Mouse (Mus musculus) MEL (cell line): ENCODE data around the gene Ccdc116. TPM values are rescaled to one million over a fixed set of nuclear protein-coding genes. Genes with fewer than 3 reads are reported as not detected.

Source experiments
- DNase-seq: peaks from one replicate; pipeline ENCODE4 v3.0.0; 2011; ENCODE audit warnings: low read depth, low spot score
- H3K27ac ChIP-seq: 2 replicates; pipeline ENCODE4 v1.5.1; 2012; ENCODE audit warnings: low read depth, mild to moderate bottlenecking, control low read depth, low read length, moderate library complexity; ENCODE audit not compliant: control insufficient read depth
- H3K27me3 ChIP-seq, 2 experiments: fragments of 150-350 bp in 1 of 2; sonication (generic) in 1 of 2; 2 replicates each; pipeline ENCODE4 v1.6.1; 2012; ENCODE audit warnings: low read length in 2 of 2, mild to moderate bottlenecking in 2 of 2, improper control_type of control experiment in 1 of 2, moderate library complexity in 1 of 2; ENCODE audit not compliant: insufficient read depth in 2 of 2, control insufficient read depth in 1 of 2
- H3K36me3 ChIP-seq, 2 experiments: 2 replicates each; pipeline ENCODE4 v1.6.1; 2012 to 2014; ENCODE audit warnings: low read length in 2 of 2, improper control_type of control experiment in 1 of 2, inconsistent platforms in 1 of 2, mild to moderate bottlenecking in 1 of 2; ENCODE audit not compliant: insufficient read depth in 2 of 2, control insufficient read depth in 1 of 2
- H3K4me1 ChIP-seq, 2 experiments: fragments of 150-350 bp in 1 of 2; sonication (generic) in 1 of 2; 2 replicates each; pipeline ENCODE4 v1.6.1; 2012; ENCODE audit warnings: low read length in 2 of 2, improper control_type of control experiment in 1 of 2, mild to moderate bottlenecking in 1 of 2; ENCODE audit not compliant: insufficient read depth in 2 of 2, control insufficient read depth in 1 of 2
- H3K4me3 ChIP-seq, 2 experiments: fragments of 150-350 bp in 1 of 2; sonication (generic) in 1 of 2; 2 replicates each; pipeline ENCODE4 v1.5.1; 2012; ENCODE audit warnings: low read depth in 2 of 2, low read length in 2 of 2, mild to moderate bottlenecking in 2 of 2, moderate library complexity in 2 of 2, control low read depth in 1 of 2, improper control_type of control experiment in 1 of 2; ENCODE audit not compliant: control insufficient read depth in 1 of 2, insufficient read depth in 1 of 2
- H3K79me2 ChIP-seq: 2 replicates; pipeline ENCODE4 v1.6.1; 2012; ENCODE audit warnings: mild to moderate bottlenecking, low read length, moderate library complexity; ENCODE audit not compliant: control insufficient read depth, poor library complexity, insufficient read depth
- H3K9ac ChIP-seq: 2 replicates; pipeline ENCODE4 v1.6.1; 2012; ENCODE audit warnings: low read depth, mild to moderate bottlenecking, control low read depth, low read length, moderate library complexity; ENCODE audit not compliant: control insufficient read depth, poor library complexity, severe bottlenecking
- H3K9me3 ChIP-seq: fragments of 150-350 bp; sonication (generic); replicated peaks from 2 replicates; pipeline ENCODE4 v1.6.1; 2012; ENCODE audit warnings: mild to moderate bottlenecking, low read length, improper control_type of control experiment, moderate library complexity; ENCODE audit not compliant: insufficient read depth
- BHLHE40 ChIP-seq: IDR thresholded peaks from 2 replicates; pipeline ENCODE4 v1.6.1; 2012; ENCODE audit warnings: low read depth, mild to moderate bottlenecking, inconsistent platforms, low read length, improper control_type of control experiment, borderline replicate concordance
- CHD1 ChIP-seq: IDR thresholded peaks from 2 replicates; pipeline ENCODE4 v1.6.1; 2012; ENCODE audit warnings: low read depth, mild to moderate bottlenecking, inconsistent platforms, low read length, improper control_type of control experiment
- CHD2 ChIP-seq: IDR thresholded peaks from 2 replicates; pipeline ENCODE4 v1.6.1; 2011; ENCODE audit warnings: low read length, improper control_type of control experiment
- CTCF ChIP-seq, 3 experiments: IDR thresholded peaks in 2 of 3; conservative IDR thresholded peaks in 1 of 3; 2 replicates each; pipeline ENCODE4 v1.5.1; 2011 to 2012; ENCODE audit warnings: low read length in 3 of 3, low read depth in 2 of 3, mild to moderate bottlenecking in 2 of 3, improper control_type of control experiment in 1 of 3, inconsistent platforms in 1 of 3, mixed read lengths in 1 of 3, moderate library complexity in 1 of 3; ENCODE audit not compliant: control insufficient read depth in 1 of 3, insufficient read depth in 1 of 3, poor library complexity in 1 of 3, severe bottlenecking in 1 of 3
- E2F4 ChIP-seq: IDR thresholded peaks from 2 replicates; pipeline ENCODE4 v1.6.1; 2011; ENCODE audit warnings: low read depth, low read length, improper control_type of control experiment, borderline replicate concordance
- ELF1 ChIP-seq: IDR thresholded peaks from 2 replicates; pipeline ENCODE4 v1.6.1; 2014; ENCODE audit warnings: low read depth, mild to moderate bottlenecking, inconsistent platforms, low read length, improper control_type of control experiment, moderate library complexity
- ETS1 ChIP-seq: IDR thresholded peaks from 2 replicates; pipeline ENCODE4 v1.6.1; 2012; ENCODE audit warnings: low read depth, mild to moderate bottlenecking, inconsistent platforms, low read length, improper control_type of control experiment, moderate library complexity
- GABPA ChIP-seq: IDR thresholded peaks from 2 replicates; pipeline ENCODE4 v1.6.1; 2012; ENCODE audit warnings: low read depth, mild to moderate bottlenecking, inconsistent platforms, low read length, improper control_type of control experiment, moderate library complexity
- GATA1 ChIP-seq: IDR thresholded peaks from 2 replicates; pipeline ENCODE4 v1.6.1; 2011; ENCODE audit warnings: low read depth, low read length, improper control_type of control experiment
- HCFC1 ChIP-seq: IDR thresholded peaks from 2 replicates; pipeline ENCODE4 v1.6.1; 2012; ENCODE audit warnings: low read depth, mild to moderate bottlenecking, inconsistent platforms, low read length, improper control_type of control experiment, moderate library complexity
- KAT2A ChIP-seq: conservative IDR thresholded peaks from 2 replicates; pipeline ENCODE4 v1.6.1; 2012; ENCODE audit warnings: low read depth, low read length, improper control_type of control experiment, inconsistent platforms
- MAX ChIP-seq: IDR thresholded peaks from 2 replicates; pipeline ENCODE4 v1.6.1; 2011; ENCODE audit warnings: low read length, improper control_type of control experiment
- MAZ ChIP-seq: IDR thresholded peaks from 2 replicates; pipeline ENCODE4 v1.6.1; 2012; ENCODE audit warnings: low read depth, mild to moderate bottlenecking, inconsistent platforms, low read length, improper control_type of control experiment
- MEF2A ChIP-seq: IDR thresholded peaks from 2 replicates; pipeline ENCODE4 v1.6.1; 2014; ENCODE audit warnings: low read depth, mild to moderate bottlenecking, inconsistent platforms, low read length, improper control_type of control experiment; ENCODE audit not compliant: poor library complexity, insufficient replicate concordance, severe bottlenecking; ENCODE audit errors: extremely low read depth
- MXI1 ChIP-seq: IDR thresholded peaks from 2 replicates; pipeline ENCODE4 v1.6.1; 2011; ENCODE audit warnings: mild to moderate bottlenecking, low read depth, low read length, improper control_type of control experiment
- MYB ChIP-seq: IDR thresholded peaks from 2 replicates; pipeline ENCODE4 v1.6.1; 2011; ENCODE audit warnings: mild to moderate bottlenecking, low read depth, low read length, improper control_type of control experiment
- MYC ChIP-seq: IDR thresholded peaks from 2 replicates; pipeline ENCODE4 v1.6.1; 2011; ENCODE audit warnings: low read depth, mild to moderate bottlenecking, low read length, improper control_type of control experiment, moderate library complexity
- NELFE ChIP-seq: IDR thresholded peaks from 2 replicates; pipeline ENCODE4 v1.6.1; 2011; ENCODE audit warnings: low read depth, low read length, improper control_type of control experiment
- NRF1 ChIP-seq: IDR thresholded peaks from 2 replicates; pipeline ENCODE4 v1.6.1; 2014; ENCODE audit warnings: low read depth, mild to moderate bottlenecking, inconsistent platforms, low read length, improper control_type of control experiment, moderate library complexity; ENCODE audit not compliant: poor library complexity, insufficient read depth, severe bottlenecking
- POLR2A ChIP-seq, 2 experiments: IDR thresholded peaks; 2 replicates each; pipeline ENCODE4 v1.6.1; 2011 to 2012; ENCODE audit warnings: low read length in 2 of 2, mild to moderate bottlenecking in 2 of 2, control low read depth in 1 of 2, improper control_type of control experiment in 1 of 2, low read depth in 1 of 2, moderate library complexity in 1 of 2; ENCODE audit not compliant: control insufficient read depth in 1 of 2, insufficient read depth in 1 of 2, poor library complexity in 1 of 2
- POLR2AphosphoS2 ChIP-seq: IDR thresholded peaks from 2 replicates; pipeline ENCODE4 v1.6.1; 2011; ENCODE audit warnings: low read length, improper control_type of control experiment
- POLR2AphosphoS5 ChIP-seq: IDR thresholded peaks from 2 replicates; pipeline ENCODE4 v1.6.1; 2012; ENCODE audit warnings: low read depth, borderline replicate concordance, mild to moderate bottlenecking, inconsistent platforms, low read length, moderate library complexity, mixed read lengths
- RAD21 ChIP-seq: IDR thresholded peaks from 2 replicates; pipeline ENCODE4 v1.6.1; 2011; ENCODE audit warnings: mild to moderate bottlenecking, low read depth, low read length, improper control_type of control experiment
- RCOR1 ChIP-seq: IDR thresholded peaks from 2 replicates; pipeline ENCODE4 v1.6.1; 2012; ENCODE audit warnings: low read depth, mild to moderate bottlenecking, inconsistent platforms, low read length, improper control_type of control experiment
- SIN3A ChIP-seq: IDR thresholded peaks from 2 replicates; pipeline ENCODE4 v1.6.1; 2012; ENCODE audit warnings: low read length, improper control_type of control experiment, inconsistent platforms
- SMC3 ChIP-seq: IDR thresholded peaks from 2 replicates; pipeline ENCODE4 v1.6.1; 2011; ENCODE audit warnings: low read depth, low read length, improper control_type of control experiment
- TAL1 ChIP-seq: IDR thresholded peaks from 2 replicates; pipeline ENCODE4 v1.6.1; 2012; ENCODE audit warnings: mild to moderate bottlenecking, inconsistent platforms, low read length, moderate library complexity, mixed read lengths
- TBP ChIP-seq: IDR thresholded peaks from 2 replicates; pipeline ENCODE4 v1.8.0; 2011; ENCODE audit warnings: low read depth, low read length, improper control_type of control experiment
- TCF12 ChIP-seq: IDR thresholded peaks from 2 replicates; pipeline ENCODE4 v1.6.1; 2014; ENCODE audit warnings: low read depth, mild to moderate bottlenecking, inconsistent platforms, low read length, improper control_type of control experiment, moderate library complexity
- UBTF ChIP-seq: IDR thresholded peaks from 2 replicates; pipeline ENCODE4 v1.6.1; 2012; ENCODE audit warnings: low read depth, mild to moderate bottlenecking, inconsistent platforms, low read length, improper control_type of control experiment, moderate library complexity, borderline replicate concordance; ENCODE audit not compliant: insufficient read depth
- USF1 ChIP-seq: IDR thresholded peaks from 2 replicates; pipeline ENCODE4 v1.6.1; 2014; ENCODE audit warnings: low read depth, mild to moderate bottlenecking, inconsistent platforms, low read length, improper control_type of control experiment, moderate library complexity
- USF2 ChIP-seq, 2 experiments: IDR thresholded peaks; 2 replicates each; pipeline ENCODE4 v1.6.1; 2011 to 2012; ENCODE audit warnings: improper control_type of control experiment in 2 of 2, low read length in 2 of 2, borderline replicate concordance in 1 of 2, inconsistent platforms in 1 of 2, low read depth in 1 of 2, mild to moderate bottlenecking in 1 of 2; ENCODE audit not compliant: insufficient read depth in 1 of 2
- ZC3H11A ChIP-seq: IDR thresholded peaks from 2 replicates; pipeline ENCODE4 v1.6.1; 2012; ENCODE audit warnings: low read depth, mild to moderate bottlenecking, inconsistent platforms, low read length, improper control_type of control experiment
- ZKSCAN1 ChIP-seq: IDR thresholded peaks from 2 replicates; pipeline ENCODE4 v1.6.1; 2012; ENCODE audit warnings: low read depth, mild to moderate bottlenecking, inconsistent platforms, low read length, improper control_type of control experiment, moderate library complexity
- ZNF384 ChIP-seq: IDR thresholded peaks from 2 replicates; pipeline ENCODE4 v1.6.1; 2012; ENCODE audit warnings: low read depth, mild to moderate bottlenecking, inconsistent platforms, low read length, improper control_type of control experiment
- polyA plus RNA-seq, 2 experiments: library from polyadenylated mRNA; stranded (reverse) in 1 of 2; unstranded in 1 of 2; fragments of >175 nt in 1 of 2; fragments of >200 nt in 1 of 2; gene quantifications; 2 replicates each; pipeline versions ENCODE4 v1.2.1 to v1.2.4; 2012; ENCODE audit warnings: low replicate concordance in 2 of 2, low read depth in 1 of 2; ENCODE audit not compliant: insufficient read length in 2 of 2, insufficient read depth in 1 of 2, missing spikeins in 1 of 2
- total RNA-seq: library from RNA; depleted of rRNA; stranded (reverse); fragments of 300-350 nt; gene quantifications from 2 replicates; pipeline ENCODE4 v1.2.3, GENCODE M21; 2012

Ccdc116 gene
- total and polyA plus RNA-seq, 3 experiments, result 4.9 to 7.9 TPM; not detected in 1

DNA sequence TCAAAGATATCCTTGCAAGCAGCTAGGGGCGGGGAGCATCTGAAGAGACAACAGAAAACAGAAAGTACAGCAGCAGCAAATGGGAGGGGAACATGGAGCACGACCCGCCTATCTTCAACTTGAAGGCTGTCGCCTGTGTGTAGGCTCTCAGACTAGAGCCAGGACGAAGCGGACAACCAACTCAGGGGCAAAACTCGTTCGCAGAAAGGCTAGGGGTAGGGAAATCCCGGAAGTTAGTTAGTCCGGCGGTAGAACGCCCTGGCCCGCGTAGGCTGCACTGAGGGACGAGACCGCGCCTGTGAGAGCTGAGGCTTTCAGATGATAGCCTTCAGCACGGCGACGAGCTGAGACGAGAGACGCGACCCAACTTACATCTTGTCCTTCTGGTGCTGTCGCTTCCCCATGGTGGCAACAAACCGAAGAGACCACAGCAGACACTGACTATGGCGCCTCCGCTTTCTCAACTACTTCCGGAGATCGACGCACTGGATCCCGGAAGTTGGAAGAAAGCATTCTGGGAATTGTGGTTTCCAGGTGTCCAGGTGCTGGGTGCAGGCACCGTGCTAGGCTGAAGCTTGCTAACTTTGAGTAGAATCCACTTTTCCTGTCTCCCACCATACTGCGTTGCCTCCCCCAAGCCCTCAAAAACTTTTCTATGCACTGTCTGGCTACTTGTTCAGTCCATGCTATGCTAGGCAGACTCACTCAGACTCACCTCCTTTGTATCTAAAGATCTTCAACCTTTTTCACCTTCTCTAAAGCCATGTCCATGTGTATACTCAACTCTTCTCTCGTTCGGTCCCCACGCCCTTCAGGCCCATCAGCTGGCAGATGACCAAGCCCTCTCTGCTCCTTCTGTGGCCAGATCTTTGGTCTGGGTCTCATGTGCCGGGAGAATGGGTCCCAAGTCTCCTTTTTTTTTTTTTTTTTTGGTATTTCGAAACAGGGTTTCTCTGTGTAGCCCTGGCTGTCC lies 36.0 kb downstream of the Ccdc116 start, which contains the start of gene Ppil2:
Gene Ppil2 (minus strand): TSS at position 487 of the 973 bp plus-strand sequence.
- peaks cover 3 to 6% of the 10 kb centered on the region in 2 experiments for H3K4me1 ChIP-seq
- H3K36me3 ChIP-seq, result peaks cover 1 to 9% of the 10 kb centered on the region in 2 experiments; a peak in 2 of 4 replicates
- peak within 1 kb of the TSS; percentile 87 for H3K9ac ChIP-seq
- H3K27ac ChIP-seq, result peak within 1 kb of the TSS; percentile 88
- H3K9me3 ChIP-seq, result no peaks in the 10 kb centered on the region
- H3K27me3 ChIP-seq, result no peaks in the 10 kb centered on the region
- H3K4me3 ChIP-seq, result peak within 1 kb of the TSS; percentile 71 to 90
- peak; percentile 91 for DNase-seq
- H3K79me2 ChIP-seq, result peaks cover 2% of the 10 kb centered on the region
- TF ChIP-seq POLR2AphosphoS2, result peak; percentile 82
- TF ChIP-seq POLR2A (IDR thresholded peaks at IDR 0.05; ENCODE audit: control insufficient read depth in 1 of 2, insufficient read depth in 1 of 2, low read depth in 1 of 2, low read length in 2 of 2, poor library complexity in 1 of 2), result peak; percentile 83 to 88
- TF ChIP-seq TCF12, result peak; percentile 59; the same call in 1 of the 2 replicates
- no peak for TF ChIP-seq CHD2
- peak; percentile 38; the same call in 1 of the 2 replicates for TF ChIP-seq ZNF384
- no peak for TF ChIP-seq USF2 (IDR thresholded peaks at IDR 0.05; ENCODE audit: borderline replicate concordance in 1 of 2, insufficient read depth in 1 of 2, low read depth in 1 of 2, low read length in 2 of 2)
- no peak for TF ChIP-seq BHLHE40
- TF ChIP-seq KAT2A, result peak; percentile 90
- 0 out of 2 replicates have a peak, but pooled peaks have one; percentile 54 for TF ChIP-seq MYC
- peak; percentile 72; the same call in 1 of the 2 replicates for TF ChIP-seq MAX
- TF ChIP-seq SIN3A, result peak; percentile 84; the same call in 1 of the 2 replicates
- TF ChIP-seq RCOR1, result no peak; the same call in 1 of the 2 replicates
- TF ChIP-seq GABPA, result no peak
- TF ChIP-seq NRF1, result no peak
- TF ChIP-seq MYB, result no peak
- TF ChIP-seq GATA1, result no peak
- no peak for TF ChIP-seq ETS1
- TF ChIP-seq ZKSCAN1, result no peak
- TF ChIP-seq UBTF, result no peak
- peak; percentile 77 for TF ChIP-seq TBP
- TF ChIP-seq SMC3, result no peak
- TF ChIP-seq ZC3H11A, result no peak
- no peak for TF ChIP-seq USF1
- no peak for TF ChIP-seq CTCF (IDR thresholded peaks at IDR 0.05 in 2 of 3, conservative IDR thresholded peaks at IDR 0.05 in 1 of 3; ENCODE audit: control insufficient read depth in 1 of 3, insufficient read depth in 1 of 3, low read depth in 2 of 3, low read length in 3 of 3, poor library complexity in 1 of 3, severe bottlenecking in 1 of 3)
- TF ChIP-seq NELFE, result peak; percentile 89
- no peak for TF ChIP-seq MEF2A
- peak; percentile 98 for TF ChIP-seq HCFC1
- no peak for TF ChIP-seq RAD21
- TF ChIP-seq CHD1, result no peak
- peak; percentile 60; the same call in 1 of the 2 replicates for TF ChIP-seq MXI1
- no peak for TF ChIP-seq POLR2AphosphoS5
- TF ChIP-seq TAL1, result no peak
- TF ChIP-seq E2F4, result no peak
- TF ChIP-seq MAZ, result 0 out of 2 replicates have a peak, but pooled peaks have one; percentile 28
- TF ChIP-seq ELF1, result peak; percentile 95
